Mouse (Mus musculus): ENCODE measurements around the gene Hes2.

DNA sequence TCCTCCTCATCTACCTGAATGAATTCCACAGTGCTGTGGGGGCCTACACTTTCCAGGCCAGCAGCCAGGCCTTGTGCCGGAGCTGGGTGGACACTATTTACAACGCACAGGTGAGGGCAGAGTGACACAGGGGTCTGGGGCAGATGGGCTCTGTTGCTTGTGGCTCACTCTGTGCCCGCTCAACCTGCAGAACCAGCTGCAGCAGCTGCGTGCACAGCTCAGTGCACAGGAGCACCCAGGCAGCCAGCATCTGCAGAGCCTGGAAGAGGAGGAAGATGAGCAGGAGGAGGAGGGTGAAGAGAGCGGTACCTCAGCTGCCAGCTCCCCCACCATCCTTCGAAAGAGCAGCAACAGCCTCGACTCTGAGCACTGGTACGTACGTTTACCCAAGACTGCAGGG, 46.3 kb upstream of the Hes2 start:
- TF ChIP-seq CTCF (IDR thresholded peaks at IDR 0.05; ENCODE audit: insufficient read depth, low read length), result no peak
- TF ChIP-seq POLR2A (IDR thresholded peaks at IDR 0.05; ENCODE audit: borderline replicate concordance, extremely low read depth, low read depth, low read length), result no peak

All from lung, adult 2 months (tissue).